Mouse (Mus musculus) kidney, adult 18-20 months (tissue): Measurements from ENCODE around the gene AI597479.

Experiments used
- DNase-seq: peaks from one replicate; pipeline ENCODE4 v3.0.0; 2021

Gene AI597479

GRCm38 (mm10) chr1:43163467-43164418, 65.2 kb downstream of the AI597479 start:
- DNase-seq, result peak; percentile 75

- no peak for DNase-seq
Observed at GRCm38 (mm10) chr1:43164582-43164981, 66.1 kb downstream of the AI597479 start.
